Mouse (Mus musculus) neural tube, embryonic 14.5 days (tissue): ENCODE measurements at regions not wholly inside any gene's neighbourhood (a gene's known extent, or its start where the extent isn't known, plus 50 kb on each side); places are given as distances from the start of the nearest gene placed in this dataset.

ENCODE experiments used
- ATAC-seq: fragments of 200-750 bp; cut with Nextera tagmentation; 2 replicates; pipeline ENCODE4 v1.8.0; 2017; ENCODE audit warnings: low read depth, mild to moderate bottlenecking, moderate TSS enrichment, moderate library complexity
- H3K27ac ChIP-seq: fragments of 300-500 bp; sonication (generic); 2 replicates; pipeline ENCODE4 v1.5.1; 2014; ENCODE audit warnings: low read depth, mild to moderate bottlenecking, control low read depth, low read length, moderate library complexity, mixed read lengths
- H3K27me3 ChIP-seq: fragments of 300-500 bp; sonication (generic); 2 replicates; pipeline ENCODE4 v1.6.1; 2014; ENCODE audit warnings: low read length; ENCODE audit not compliant: control insufficient read depth, insufficient read depth
- H3K36me3 ChIP-seq: fragments of 300-500 bp; sonication (generic); 2 replicates; pipeline ENCODE4 v1.6.1; 2014; ENCODE audit warnings: low read length, mixed read lengths; ENCODE audit not compliant: control insufficient read depth, insufficient read depth
- H3K4me1 ChIP-seq: fragments of 300-500 bp; sonication (generic); 2 replicates; pipeline ENCODE4 v1.6.1; 2014; ENCODE audit warnings: low read length; ENCODE audit not compliant: control insufficient read depth, insufficient read depth
- H3K4me2 ChIP-seq: fragments of 300-500 bp; sonication (generic); 2 replicates; pipeline ENCODE4 v1.6.1; 2014; ENCODE audit warnings: mild to moderate bottlenecking, low read depth, low read length, control low read depth
- H3K4me3 ChIP-seq: fragments of 300-500 bp; sonication (generic); 2 replicates; pipeline ENCODE4 v1.5.1; 2014; ENCODE audit warnings: low read depth, low read length, control low read depth, mixed read lengths
- H3K9ac ChIP-seq: fragments of 300-500 bp; sonication (generic); replicated peaks from 2 replicates; pipeline ENCODE4 v1.6.1; 2014; ENCODE audit warnings: low read depth, mild to moderate bottlenecking, control low read depth, low read length, mixed read lengths
- H3K9me3 ChIP-seq: fragments of 300-500 bp; sonication (generic); 2 replicates; pipeline ENCODE4 v1.6.1; 2016; ENCODE audit warnings: low read length; ENCODE audit not compliant: control insufficient read depth
- WGBS: fragments of 180-500 bp; shearing (Covaris S2); extraction: QIAGEN DNeasy Blood & Tissue Kit; methylation state at CpG from one replicate; pipeline ENCODE4 v1.1.7; 2014; 5-methylcytosine and 5-hydroxymethylcytosine counted together

DNA sequence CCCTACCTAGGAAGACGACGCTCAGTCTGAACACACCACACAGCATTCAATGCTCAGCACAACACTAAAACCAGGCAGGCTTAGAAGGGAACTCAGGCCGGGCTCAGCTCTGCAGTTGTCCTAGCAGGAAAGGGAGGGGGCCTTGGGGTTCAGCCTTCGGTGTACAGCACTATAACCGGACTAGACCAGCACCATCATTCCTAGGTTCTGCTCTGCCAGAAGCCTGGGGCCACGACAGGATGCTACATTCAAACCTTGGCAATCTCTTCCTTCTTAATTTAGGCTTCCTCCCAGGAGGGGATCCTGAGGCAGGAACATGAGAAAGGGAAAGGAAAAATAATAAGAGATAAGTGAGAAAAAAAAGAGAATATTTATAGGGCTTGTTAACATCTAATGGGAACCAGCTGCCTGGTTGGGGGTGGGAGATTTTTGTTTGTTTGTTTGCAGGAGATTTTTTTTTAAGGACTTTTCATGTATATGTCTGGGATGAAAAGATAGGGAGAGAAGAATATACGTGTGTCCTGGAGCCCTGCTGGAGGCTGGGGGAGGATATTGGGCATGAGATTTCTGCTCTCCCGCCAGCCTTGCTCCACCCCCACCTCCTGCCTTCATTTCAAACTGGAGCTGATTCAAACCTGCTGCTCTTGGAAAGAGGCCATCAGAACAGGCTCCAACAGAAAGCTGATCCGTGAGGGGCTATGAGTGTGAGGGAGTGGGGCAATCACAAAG is 73.8 kb upstream of the Boc start:
- 0 out of 2 replicates have a peak overlapping the region, but pooled peaks have one; percentile 6 for H3K27ac ChIP-seq
- peaks cover 5% of the 10 kb centered on the region; the same call in 1 of the 2 replicates for H3K4me1 ChIP-seq
- peak; percentile 82 for ATAC-seq
- H3K4me2 ChIP-seq, result no peak overlapping the region
- H3K9me3 ChIP-seq, result no peaks in the 10 kb centered on the region
- H3K9ac ChIP-seq, result no peak overlapping the region
- H3K4me3 ChIP-seq, result no peak overlapping the region
- 21% methylated on average over 9 of the region's 9 CpGs for WGBS
- no peaks in the 10 kb centered on the region for H3K27me3 ChIP-seq
- no peaks in the 10 kb centered on the region for H3K36me3 ChIP-seq

DNA sequence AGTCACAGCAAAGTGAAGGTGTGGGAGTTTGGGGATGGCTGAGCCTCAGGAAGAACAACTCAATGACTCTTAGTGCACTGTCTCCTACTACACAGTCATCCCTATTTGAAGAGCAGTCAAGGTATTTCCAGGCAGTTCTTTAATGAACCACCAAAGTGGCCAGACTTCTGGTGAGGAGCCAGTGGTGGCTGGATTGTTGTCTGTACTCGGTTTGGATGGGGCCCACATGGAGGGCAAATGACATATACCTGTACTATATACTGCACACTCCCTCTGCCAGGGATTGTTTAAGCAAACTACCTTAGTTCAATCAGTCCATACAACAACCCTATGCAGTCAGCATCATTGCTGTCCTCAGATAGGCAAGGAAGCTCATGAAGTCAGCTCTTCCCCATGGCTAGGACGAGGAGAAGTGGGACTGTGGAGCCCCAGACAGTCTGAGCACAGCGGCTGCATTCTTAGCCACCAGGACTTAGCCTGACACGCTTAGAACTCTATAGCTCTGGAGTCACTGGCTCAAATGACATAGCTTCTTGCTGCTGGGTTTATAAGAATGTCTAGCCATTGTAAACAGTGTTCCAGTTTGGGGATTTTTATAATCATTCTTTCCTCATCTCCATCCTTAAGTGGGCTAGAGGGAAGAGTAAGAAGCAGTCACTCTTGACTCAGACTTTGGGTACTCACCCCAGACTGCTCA is 72.8 kb upstream of the Boc start:
- Histone ChIP-seq H3K9ac (no peak overlapping the region), H3K27me3 (no peaks in the 10 kb centered on the region), H3K4me3 (no peak overlapping the region), H3K9me3 (no peaks in the 10 kb centered on the region), H3K4me1 (peaks cover 5% of the 10 kb centered on the region; the same call in 1 of the 2 replicates), H3K4me2 (no peak overlapping the region), H3K27ac (no peak overlapping the region), H3K36me3 (no peaks in the 10 kb centered on the region)
- no peak for ATAC-seq
- WGBS, result 68% methylated on average over 4 of the region's 4 CpGs

DNA sequence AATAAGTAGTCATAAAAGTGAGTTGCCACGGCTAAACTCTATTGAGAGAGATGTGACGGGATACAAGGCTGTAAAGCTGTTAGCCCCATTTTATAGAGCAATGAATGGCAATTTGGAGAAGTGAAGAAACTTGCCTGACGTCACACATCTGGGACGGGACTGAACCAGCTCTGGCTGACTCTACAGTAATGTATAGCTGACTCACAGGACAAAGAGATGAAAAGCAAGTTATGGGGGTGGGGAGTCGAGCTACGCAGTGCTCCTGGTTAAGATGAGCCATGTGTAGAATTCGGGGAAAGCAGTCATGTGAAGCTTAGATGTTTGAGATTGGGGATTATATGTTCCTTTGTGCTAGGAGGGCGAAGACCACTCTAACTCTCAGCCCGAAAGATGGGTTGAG is 72.2 kb upstream of the Boc start:
- Histone ChIP-seq H3K27ac (no peak overlapping the region), H3K4me1 (peaks cover 5% of the 10 kb centered on the region; the same call in 1 of the 2 replicates), H3K27me3 (no peaks in the 10 kb centered on the region), H3K9ac (no peak overlapping the region), H3K36me3 (no peaks in the 10 kb centered on the region), H3K9me3 (no peaks in the 10 kb centered on the region), H3K4me2 (no peak overlapping the region), H3K4me3 (no peak overlapping the region)
- no peak for ATAC-seq
- WGBS, result 36% methylated on average over 9 of the region's 9 CpGs

DNA sequence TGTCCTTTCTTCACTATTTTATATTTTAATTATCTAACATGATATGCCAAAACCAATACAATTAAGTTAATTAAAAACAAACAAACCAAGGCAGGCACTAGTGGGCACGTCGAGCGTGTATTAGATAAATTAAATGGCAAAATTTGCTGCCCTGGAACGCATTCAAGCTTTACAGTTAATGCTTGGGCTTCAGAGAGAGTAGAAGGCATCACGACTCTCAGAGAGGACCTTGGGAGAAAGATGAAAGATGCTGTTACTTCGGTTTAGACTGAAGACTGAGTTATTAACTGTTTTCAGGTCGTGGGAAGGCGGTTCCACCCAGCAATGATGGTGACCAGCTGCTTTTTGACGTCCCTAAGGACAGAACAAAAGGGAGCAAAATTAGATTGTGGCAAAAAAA is 71.7 kb upstream of the Boc start:
- Histone ChIP-seq H3K36me3 (no peaks in the 10 kb centered on the region), H3K9ac (no peak overlapping the region), H3K27ac (no peak overlapping the region), H3K4me3 (no peak overlapping the region), H3K9me3 (no peaks in the 10 kb centered on the region), H3K4me2 (no peak overlapping the region), H3K4me1 (peaks cover 5% of the 10 kb centered on the region; the same call in 1 of the 2 replicates), H3K27me3 (no peaks in the 10 kb centered on the region)
- no peak for ATAC-seq
- WGBS, result 27% methylated on average over 9 of the region's 9 CpGs

DNA sequence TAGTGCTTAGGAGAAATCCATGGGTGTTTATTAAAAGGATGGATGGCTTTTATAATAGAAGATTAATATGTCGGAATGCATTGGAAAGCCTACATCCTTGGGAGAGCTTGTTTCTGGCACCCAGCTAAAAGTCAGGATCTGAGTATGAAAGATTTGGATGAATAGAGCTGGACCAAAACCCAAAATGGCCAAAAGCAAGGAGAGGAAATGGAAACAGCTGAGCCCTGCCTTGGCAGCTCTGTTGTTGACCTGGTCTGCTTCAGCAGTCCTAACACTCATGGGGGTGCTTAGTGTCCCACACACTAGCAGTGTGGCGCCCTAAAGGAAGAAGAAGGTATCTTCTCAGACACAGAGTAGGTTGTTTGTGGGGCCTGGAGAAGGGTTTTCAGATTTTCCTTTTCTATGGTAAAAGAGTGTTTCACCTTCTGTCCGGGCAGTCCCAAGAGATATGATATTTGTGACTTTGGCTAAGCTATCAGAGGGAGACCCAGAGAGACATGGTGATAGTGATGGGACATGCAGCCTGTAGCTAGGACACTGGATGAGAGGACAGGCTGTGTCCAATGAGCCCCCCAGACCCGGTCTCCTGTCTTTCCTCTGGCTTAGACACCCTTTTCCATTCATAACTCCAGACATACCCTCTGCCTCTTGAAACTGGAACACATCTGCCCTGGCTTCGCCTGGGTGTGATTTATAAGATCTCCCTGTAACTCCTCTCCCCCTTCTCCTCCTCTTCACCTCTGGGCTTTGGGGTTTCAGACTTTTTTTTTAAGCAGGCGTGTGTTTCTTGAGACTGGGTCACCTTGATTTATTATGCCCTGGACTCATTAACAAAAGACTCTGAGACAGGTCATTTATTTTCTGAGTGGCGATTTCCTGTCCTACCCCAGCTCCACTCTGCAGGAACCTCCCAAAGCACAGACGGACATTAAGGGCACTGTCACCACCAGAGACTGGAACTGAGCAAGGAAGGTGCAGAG is 70.9 kb upstream of the Boc start:
- Histone ChIP-seq H3K9me3 (no peaks in the 10 kb centered on the region), H3K27me3 (no peaks in the 10 kb centered on the region), H3K4me3 (no peak overlapping the region), H3K4me1 (peaks cover 5% of the 10 kb centered on the region; the same call in 1 of the 2 replicates), H3K36me3 (no peaks in the 10 kb centered on the region), H3K9ac (no peak overlapping the region), H3K27ac (no peak overlapping the region), H3K4me2 (no peak overlapping the region)
- 38% methylated on average over 8 of the region's 8 CpGs for WGBS
- ATAC-seq, result no peak

DNA sequence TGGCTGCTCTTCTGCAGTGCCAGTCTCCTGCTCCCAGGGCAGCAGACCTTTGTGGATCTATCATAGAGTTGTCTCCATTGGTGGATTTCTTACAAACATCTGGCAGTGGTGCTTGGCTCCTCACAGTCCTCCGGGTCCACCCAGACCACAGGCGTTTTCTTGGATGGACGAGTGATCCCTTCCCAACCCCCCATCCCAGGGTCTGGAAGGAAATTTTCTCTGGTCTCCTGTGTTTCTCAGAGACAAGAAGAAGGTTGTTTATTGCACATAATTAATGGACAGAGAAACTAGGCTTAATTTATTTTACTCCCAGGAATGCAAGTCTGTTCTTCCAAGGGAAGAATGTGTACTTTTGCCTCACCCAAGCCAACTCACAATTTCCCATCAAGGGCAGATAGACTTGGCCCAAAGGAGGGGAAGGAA is 67.2 kb upstream of the Boc start:
- ATAC-seq, result no peak
- H3K4me2 ChIP-seq, result no peak overlapping the region
- H3K9me3 ChIP-seq, result no peaks in the 10 kb centered on the region
- WGBS, result 81% methylated on average over 3 of the region's 3 CpGs
- no peak overlapping the region for H3K9ac ChIP-seq
- H3K4me1 ChIP-seq, result no peaks in the 10 kb centered on the region; the same call in 1 of the 2 replicates
- H3K36me3 ChIP-seq, result no peaks in the 10 kb centered on the region
- H3K27me3 ChIP-seq, result no peaks in the 10 kb centered on the region
- H3K27ac ChIP-seq, result no peak overlapping the region
- no peak overlapping the region for H3K4me3 ChIP-seq

DNA sequence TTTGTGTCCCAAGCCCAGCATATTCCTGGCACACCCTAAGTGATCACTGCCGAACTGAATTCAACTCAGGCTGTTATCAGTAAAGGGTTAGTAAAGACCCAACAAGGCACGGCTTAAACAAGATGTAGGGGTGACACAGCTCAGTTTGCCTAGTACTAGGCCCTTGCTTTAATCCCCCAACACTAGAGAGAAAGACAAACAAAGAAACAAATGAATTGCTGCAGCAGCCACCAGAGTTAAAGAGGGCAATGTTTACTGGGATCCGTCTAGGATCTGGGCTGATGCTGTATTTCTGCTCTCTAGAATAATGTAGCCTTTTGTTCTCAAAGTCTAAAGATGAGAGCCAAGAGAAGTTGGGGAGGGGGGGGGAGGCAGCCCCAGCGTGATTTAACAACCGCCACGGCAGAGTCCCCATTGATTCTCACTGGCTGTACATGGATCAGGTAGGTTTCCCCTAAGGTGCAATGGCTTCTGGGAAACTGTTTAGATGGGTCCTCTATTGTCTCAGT is 66.5 kb upstream of the Boc start:
- ATAC-seq, result peak; percentile 24; the same call in 1 of the 2 replicates
- H3K4me3 ChIP-seq, result no peak overlapping the region
- H3K27me3 ChIP-seq, result no peaks in the 10 kb centered on the region
- WGBS, result 48% methylated on average over 6 of the region's 6 CpGs
- no peaks in the 10 kb centered on the region for H3K36me3 ChIP-seq
- no peak overlapping the region for H3K4me2 ChIP-seq
- H3K9ac ChIP-seq, result no peak overlapping the region
- no peaks in the 10 kb centered on the region for H3K9me3 ChIP-seq
- no peaks in the 10 kb centered on the region for H3K4me1 ChIP-seq
- no peak overlapping the region for H3K27ac ChIP-seq

DNA sequence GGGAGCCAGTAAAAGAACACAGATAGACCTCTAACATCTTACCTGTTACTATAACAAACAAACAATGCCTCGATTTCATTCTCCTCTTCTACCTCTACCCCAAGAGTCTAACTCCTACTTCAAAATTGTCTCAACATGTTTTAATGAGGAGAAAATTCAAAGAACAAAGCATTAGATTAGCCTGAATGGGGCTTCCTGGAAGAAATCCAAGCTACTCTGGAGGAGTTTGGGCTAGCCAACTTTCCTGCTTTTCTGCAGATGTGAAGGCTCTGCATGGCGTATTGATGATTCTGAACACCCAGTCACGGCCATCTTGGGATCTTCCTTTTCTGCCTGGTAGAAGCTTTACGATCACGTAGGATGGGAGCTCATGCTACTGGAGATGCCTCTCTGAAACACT is 62.9 kb upstream of the Boc start:
- 89% methylated on average over 5 of the region's 5 CpGs for WGBS
- H3K4me3 ChIP-seq, result no peak overlapping the region
- no peaks in the 10 kb centered on the region for H3K9me3 ChIP-seq
- no peak overlapping the region for H3K4me2 ChIP-seq
- H3K36me3 ChIP-seq, result no peaks in the 10 kb centered on the region
- H3K27me3 ChIP-seq, result no peaks in the 10 kb centered on the region
- H3K4me1 ChIP-seq, result 0 out of 2 replicates have a peak, but pooled peaks cover 2% of the 10 kb centered on the region
- no peak overlapping the region for H3K27ac ChIP-seq
- ATAC-seq, result no peak
- H3K9ac ChIP-seq, result no peak overlapping the region
